Mouse (Mus musculus): ENCODE results near the gene Gcnt4. TPM values are rescaled to one million over a fixed set of nuclear protein-coding genes. Genes with fewer than 3 reads are reported as not detected.

Gcnt4 gene
- polyA plus RNA-seq, 1 experiment, result 1.9 TPM

- H3K9me3 ChIP-seq (replicated peaks; ENCODE audit: control insufficient read depth, insufficient read depth, low read length, poor library complexity, severe bottlenecking), result no peaks in the 10 kb centered on the region
- no peak overlapping the region for H3K9ac ChIP-seq (ENCODE audit: low read depth, poor library complexity, severe bottlenecking)
- H3K27me3 ChIP-seq (ENCODE audit: control insufficient read depth, insufficient read depth, low read length, poor library complexity, severe bottlenecking), result no peaks in the 10 kb centered on the region
- no peaks in the 10 kb centered on the region for H3K36me3 ChIP-seq (ENCODE audit: control insufficient read depth, insufficient read depth, low read length, poor library complexity, severe bottlenecking)
- H3K4me3 ChIP-seq (ENCODE audit: low read depth, low read length), result no peak overlapping the region
- TF ChIP-seq POLR2A (IDR thresholded peaks at IDR 0.05; ENCODE audit: insufficient read depth, low read length), result no peak
- no peak for TF ChIP-seq EP300 (IDR thresholded peaks at IDR 0.05; ENCODE audit: insufficient read depth, low read depth, low read length)
- TF ChIP-seq CTCF (IDR thresholded peaks at IDR 0.05; ENCODE audit: low read depth, low read length), result no peak
- no peak overlapping the region for H3K27ac ChIP-seq (ENCODE audit: insufficient read depth, low read length)
- H3K4me1 ChIP-seq (ENCODE audit: control insufficient read depth, insufficient read depth, low read length), result no peaks in the 10 kb centered on the region
These were observed 37.1 kb downstream of the Gcnt4 start for GRCm38 (mm10) chr13:96961366-96962157.

GRCm38 (mm10) chr13:96962801-96963200 lies 38.3 kb downstream of the Gcnt4 start:
- TF ChIP-seq CTCF (IDR thresholded peaks at IDR 0.05; ENCODE audit: low read depth, low read length) (no peak), POLR2A (IDR thresholded peaks at IDR 0.05; ENCODE audit: insufficient read depth, low read length) (no peak)
- Histone ChIP-seq H3K27ac (ENCODE audit: insufficient read depth, low read length) (no peak overlapping the region), H3K4me3 (ENCODE audit: low read depth, low read length) (no peak overlapping the region), H3K9ac (ENCODE audit: low read depth, poor library complexity, severe bottlenecking) (no peak overlapping the region), H3K36me3 (ENCODE audit: control insufficient read depth, insufficient read depth, low read length, poor library complexity, severe bottlenecking) (no peaks in the 10 kb centered on the region), H3K9me3 (replicated peaks; ENCODE audit: control insufficient read depth, insufficient read depth, low read length, poor library complexity, severe bottlenecking) (no peaks in the 10 kb centered on the region), H3K4me1 (ENCODE audit: control insufficient read depth, insufficient read depth, low read length) (no peaks in the 10 kb centered on the region), H3K27me3 (ENCODE audit: control insufficient read depth, insufficient read depth, low read length, poor library complexity, severe bottlenecking) (no peaks in the 10 kb centered on the region)

- Histone ChIP-seq H3K9ac (ENCODE audit: low read depth, poor library complexity, severe bottlenecking) (no peak overlapping the region), H3K36me3 (ENCODE audit: control insufficient read depth, insufficient read depth, low read length, poor library complexity, severe bottlenecking) (no peaks in the 10 kb centered on the region), H3K4me3 (ENCODE audit: low read depth, low read length) (no peak overlapping the region), H3K9me3 (replicated peaks; ENCODE audit: control insufficient read depth, insufficient read depth, low read length, poor library complexity, severe bottlenecking) (no peaks in the 10 kb centered on the region), H3K27ac (ENCODE audit: insufficient read depth, low read length) (no peak overlapping the region), H3K4me1 (ENCODE audit: control insufficient read depth, insufficient read depth, low read length) (no peaks in the 10 kb centered on the region), H3K27me3 (ENCODE audit: control insufficient read depth, insufficient read depth, low read length, poor library complexity, severe bottlenecking) (no peaks in the 10 kb centered on the region)
- TF ChIP-seq POLR2A (IDR thresholded peaks at IDR 0.05; ENCODE audit: insufficient read depth, low read length) (no peak), CTCF (IDR thresholded peaks at IDR 0.05; ENCODE audit: low read depth, low read length) (no peak), EP300 (IDR thresholded peaks at IDR 0.05; ENCODE audit: insufficient read depth, low read depth, low read length) (no peak)
These were observed 40.5 kb downstream of the Gcnt4 start for GRCm38 (mm10) chr13:96964981-96965380.

- H3K4me3 ChIP-seq (ENCODE audit: low read depth, low read length), result no peak overlapping the region
- no peak for TF ChIP-seq CTCF (IDR thresholded peaks at IDR 0.05; ENCODE audit: low read depth, low read length)
- no peak for TF ChIP-seq POLR2A (IDR thresholded peaks at IDR 0.05; ENCODE audit: insufficient read depth, low read length)
- TF ChIP-seq EP300 (IDR thresholded peaks at IDR 0.05; ENCODE audit: insufficient read depth, low read depth, low read length), result no peak
- H3K4me1 ChIP-seq (ENCODE audit: control insufficient read depth, insufficient read depth, low read length), result no peaks in the 10 kb centered on the region
- H3K9ac ChIP-seq (ENCODE audit: low read depth, poor library complexity, severe bottlenecking), result no peak overlapping the region
- H3K36me3 ChIP-seq (ENCODE audit: control insufficient read depth, insufficient read depth, low read length, poor library complexity, severe bottlenecking), result no peaks in the 10 kb centered on the region
- no peaks in the 10 kb centered on the region for H3K9me3 ChIP-seq (replicated peaks; ENCODE audit: control insufficient read depth, insufficient read depth, low read length, poor library complexity, severe bottlenecking)
- H3K27ac ChIP-seq (ENCODE audit: insufficient read depth, low read length), result no peak overlapping the region
- H3K27me3 ChIP-seq (ENCODE audit: control insufficient read depth, insufficient read depth, low read length, poor library complexity, severe bottlenecking), result no peaks in the 10 kb centered on the region
These were observed 42.0 kb downstream of the Gcnt4 start for GRCm38 (mm10) chr13:96966210-96967089.

DNA sequence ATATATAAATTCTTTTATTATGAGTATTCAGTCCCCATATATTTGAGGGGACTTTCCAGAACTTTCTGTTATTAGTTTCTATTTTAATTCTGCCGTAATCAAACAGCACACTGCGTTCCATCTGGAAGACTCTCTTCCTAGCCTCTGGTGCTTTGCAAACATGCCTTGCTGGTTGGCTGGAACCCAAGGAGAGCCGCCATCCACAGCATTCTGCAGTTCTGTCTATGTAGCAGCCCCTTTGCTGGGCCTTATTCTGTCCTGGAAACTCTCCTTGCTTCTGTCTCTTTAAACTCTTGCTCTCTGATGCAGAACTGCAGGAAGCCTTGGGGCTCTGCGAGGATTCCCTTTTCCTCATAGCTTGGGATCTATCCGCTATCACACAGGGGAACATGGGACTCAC lies 42.6 kb downstream of the Gcnt4 start:
- TF ChIP-seq CTCF (IDR thresholded peaks at IDR 0.05; ENCODE audit: low read depth, low read length) (no peak), POLR2A (IDR thresholded peaks at IDR 0.05; ENCODE audit: insufficient read depth, low read length) (no peak), EP300 (IDR thresholded peaks at IDR 0.05; ENCODE audit: insufficient read depth, low read depth, low read length) (no peak)
- Histone ChIP-seq H3K27me3 (ENCODE audit: control insufficient read depth, insufficient read depth, low read length, poor library complexity, severe bottlenecking) (no peaks in the 10 kb centered on the region), H3K9ac (ENCODE audit: low read depth, poor library complexity, severe bottlenecking) (no peak overlapping the region)

GRCm38 (mm10) chr13:96967822-96968221 lies 43.3 kb downstream of the Gcnt4 start:
- Histone ChIP-seq H3K27me3 (ENCODE audit: control insufficient read depth, insufficient read depth, low read length, poor library complexity, severe bottlenecking) (no peaks in the 10 kb centered on the region), H3K4me3 (ENCODE audit: low read depth, low read length) (no peak overlapping the region), H3K36me3 (ENCODE audit: control insufficient read depth, insufficient read depth, low read length, poor library complexity, severe bottlenecking) (no peaks in the 10 kb centered on the region), H3K27ac (ENCODE audit: insufficient read depth, low read length) (no peak overlapping the region), H3K4me1 (ENCODE audit: control insufficient read depth, insufficient read depth, low read length) (no peaks in the 10 kb centered on the region), H3K9ac (ENCODE audit: low read depth, poor library complexity, severe bottlenecking) (no peak overlapping the region), H3K9me3 (replicated peaks; ENCODE audit: control insufficient read depth, insufficient read depth, low read length, poor library complexity, severe bottlenecking) (no peaks in the 10 kb centered on the region)
- no peak for TF ChIP-seq EP300 (IDR thresholded peaks at IDR 0.05; ENCODE audit: insufficient read depth, low read depth, low read length)
- TF ChIP-seq CTCF (IDR thresholded peaks at IDR 0.05; ENCODE audit: low read depth, low read length), result no peak
- TF ChIP-seq POLR2A (IDR thresholded peaks at IDR 0.05; ENCODE audit: insufficient read depth, low read length), result no peak

More for the DNA sequence above, 42.6 kb downstream of the Gcnt4 start:
- H3K4me3 ChIP-seq (ENCODE audit: low read depth, low read length), result no peak overlapping the region
- H3K27ac ChIP-seq (ENCODE audit: insufficient read depth, low read length), result no peak overlapping the region
- H3K9me3 ChIP-seq (replicated peaks; ENCODE audit: control insufficient read depth, insufficient read depth, low read length, poor library complexity, severe bottlenecking), result no peaks in the 10 kb centered on the region
- no peaks in the 10 kb centered on the region for H3K36me3 ChIP-seq (ENCODE audit: control insufficient read depth, insufficient read depth, low read length, poor library complexity, severe bottlenecking)
- H3K4me1 ChIP-seq (ENCODE audit: control insufficient read depth, insufficient read depth, low read length), result no peaks in the 10 kb centered on the region

Data from ES-Bruce4 (cell line).